Mouse (Mus musculus) E14TG2a.4 (cell line): ENCODE data around the gene Themis3.

Experiments used
- CTCF ChIP-seq: conservative IDR thresholded peaks from 2 replicates; pipeline ENCODE4 v1.5.1; 2014; ENCODE audit warnings: low read length
- POU5F1 ChIP-seq: IDR thresholded peaks from 2 replicates; pipeline ENCODE4 v1.6.1; 2014; ENCODE audit warnings: low read length, borderline replicate concordance

DNA sequence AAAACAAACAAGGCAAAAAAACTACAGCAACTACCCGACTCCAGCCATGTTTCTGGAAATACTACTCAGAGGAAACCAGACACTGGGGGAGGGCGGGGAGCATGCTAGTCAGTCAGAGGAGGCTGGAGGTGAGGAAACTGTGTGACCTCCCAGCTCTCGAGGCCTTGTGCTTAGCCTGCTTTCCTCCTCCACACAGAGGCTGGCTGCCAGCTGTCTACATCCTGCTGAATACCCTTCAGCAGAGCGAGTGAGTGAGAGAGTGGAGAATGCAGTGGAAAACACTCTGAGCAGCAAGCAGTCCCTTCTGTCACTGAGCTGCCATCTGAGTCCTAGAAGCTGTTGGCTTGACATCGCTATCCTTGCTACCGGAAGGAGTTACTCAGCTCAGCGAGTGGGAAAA is 30.2 kb downstream of the Themis3 start:
- TF ChIP-seq CTCF (no peak), POU5F1 (no peak)
